Mouse (Mus musculus) midbrain, embryonic 15.5 days (tissue): Measurements from ENCODE around the gene Ano2. TPM values are rescaled to one million over a fixed set of nuclear protein-coding genes. Genes with fewer than 3 reads are reported as not detected.

Experiments used
- ATAC-seq: fragments of 200-750 bp; cut with Nextera tagmentation; replicated peaks from 2 replicates; pipeline ENCODE4 v1.8.0; 2017; ENCODE audit warnings: moderate TSS enrichment
- H3K27ac ChIP-seq: fragments of 300-500 bp; sonication (generic); 2 replicates; pipeline ENCODE4 v1.5.1; 2015; ENCODE audit warnings: mild to moderate bottlenecking, inconsistent platforms
- H3K27me3 ChIP-seq: fragments of 300-500 bp; sonication (generic); replicated peaks from 2 replicates; pipeline ENCODE4 v1.6.1; 2015; ENCODE audit warnings: inconsistent platforms
- H3K36me3 ChIP-seq: fragments of 300-500 bp; sonication (generic); replicated peaks from 2 replicates; pipeline ENCODE4 v1.6.1; 2015; ENCODE audit warnings: inconsistent platforms
- H3K4me1 ChIP-seq: fragments of 300-500 bp; sonication (generic); 2 replicates; pipeline ENCODE4 v1.6.1; 2015; ENCODE audit warnings: inconsistent platforms
- H3K4me2 ChIP-seq: fragments of 300-500 bp; sonication (generic); 2 replicates; pipeline ENCODE4 v1.6.1; 2015; ENCODE audit warnings: inconsistent platforms, mild to moderate bottlenecking, moderate library complexity
- H3K4me3 ChIP-seq: fragments of 300-500 bp; sonication (generic); 2 replicates; pipeline ENCODE4 v1.5.1; 2015; ENCODE audit warnings: mild to moderate bottlenecking, inconsistent platforms
- H3K9ac ChIP-seq: fragments of 300-500 bp; sonication (generic); 2 replicates; pipeline ENCODE4 v1.6.1; 2015; ENCODE audit warnings: mild to moderate bottlenecking, inconsistent platforms
- H3K9me3 ChIP-seq: fragments of 300-500 bp; sonication (generic); 2 replicates; pipeline ENCODE4 v1.6.1; 2016; ENCODE audit warnings: inconsistent platforms
- WGBS: fragments of 180-500 bp; shearing (Covaris S2); methylation state at CpG from one replicate; pipeline ENCODE4 v1.1.7; 2015; ENCODE audit warnings: mixed read lengths; 5-methylcytosine and 5-hydroxymethylcytosine counted together
- polyA plus RNA-seq: library from polyadenylated mRNA; unstranded; fragments of >200 nt; fragmentation: Nextera tagmentation; extraction: Ambion mirVana; gene quantifications from 2 replicates; pipeline ENCODE4 v1.2.1, GENCODE M21; 2015

Ano2 gene
- polyA plus RNA-seq, 1 experiment from 2014 or later: 0.19 TPM

GRCm38 (mm10) chr6:125871482-125871881 lies 181.3 kb downstream of the Ano2 start:
- no peak overlapping the region for H3K9ac ChIP-seq
- H3K4me1 ChIP-seq: no peaks in the 10 kb centered on the region
- H3K9me3 ChIP-seq: no peaks in the 10 kb centered on the region
- H3K27me3 ChIP-seq: no peaks in the 10 kb centered on the region
- ATAC-seq: no peak
- 88% methylated on average over 4 of the region's 4 CpGs for WGBS
- H3K27ac ChIP-seq: no peak overlapping the region
- H3K4me2 ChIP-seq: no peak overlapping the region
- H3K4me3 ChIP-seq: no peak overlapping the region
- H3K36me3 ChIP-seq: no peaks in the 10 kb centered on the region

GRCm38 (mm10) chr6:125874742-125875141 lies 184.5 kb downstream of the Ano2 start:
- ATAC-seq: no peak
- H3K9ac ChIP-seq: no peak overlapping the region
- 89% methylated on average over 6 of the region's 6 CpGs for WGBS
- no peaks in the 10 kb centered on the region for H3K9me3 ChIP-seq
- no peak overlapping the region for H3K4me3 ChIP-seq
- H3K4me2 ChIP-seq: no peak overlapping the region
- no peaks in the 10 kb centered on the region for H3K27me3 ChIP-seq
- no peaks in the 10 kb centered on the region for H3K4me1 ChIP-seq
- H3K36me3 ChIP-seq: no peaks in the 10 kb centered on the region
- H3K27ac ChIP-seq: no peak overlapping the region

GRCm38 (mm10) chr6:125876884-125877283 lies 186.7 kb downstream of the Ano2 start:
- Histone ChIP-seq H3K4me1 (no peaks in the 10 kb centered on the region), H3K36me3 (no peaks in the 10 kb centered on the region), H3K27me3 (no peaks in the 10 kb centered on the region), H3K9me3 (no peaks in the 10 kb centered on the region), H3K4me2 (no peak overlapping the region), H3K4me3 (no peak overlapping the region), H3K27ac (no peak overlapping the region), H3K9ac (no peak overlapping the region)
- 86% methylated on average over 1 of the region's 1 CpGs for WGBS
- no peak for ATAC-seq

- no peaks in the 10 kb centered on the region for H3K36me3 ChIP-seq
- H3K4me3 ChIP-seq: no peak overlapping the region
- H3K4me1 ChIP-seq: no peaks in the 10 kb centered on the region
- ATAC-seq: no peak
- no peaks in the 10 kb centered on the region for H3K27me3 ChIP-seq
- no peak overlapping the region for H3K4me2 ChIP-seq
- no peak overlapping the region for H3K27ac ChIP-seq
- no peaks in the 10 kb centered on the region for H3K9me3 ChIP-seq
- no peak overlapping the region for H3K9ac ChIP-seq
- WGBS: 46% methylated on average over 2 of the region's 2 CpGs
Observed at GRCm38 (mm10) chr6:125878671-125879070, 188.5 kb downstream of the Ano2 start.

GRCm38 (mm10) chr6:125879306-125879705 lies 189.1 kb downstream of the Ano2 start:
- Histone ChIP-seq H3K9ac (no peak overlapping the region), H3K4me3 (no peak overlapping the region), H3K4me2 (no peak overlapping the region), H3K4me1 (no peaks in the 10 kb centered on the region), H3K9me3 (no peaks in the 10 kb centered on the region), H3K27me3 (no peaks in the 10 kb centered on the region), H3K36me3 (no peaks in the 10 kb centered on the region), H3K27ac (no peak overlapping the region)
- no peak for ATAC-seq
- WGBS: 84% methylated on average over 7 of the region's 7 CpGs

- Histone ChIP-seq H3K27me3 (no peaks in the 10 kb centered on the region), H3K9me3 (no peaks in the 10 kb centered on the region), H3K4me3 (no peak overlapping the region), H3K27ac (no peak overlapping the region), H3K4me2 (no peak overlapping the region), H3K9ac (no peak overlapping the region), H3K36me3 (no peaks in the 10 kb centered on the region), H3K4me1 (no peaks in the 10 kb centered on the region)
- no peak for ATAC-seq
- 89% methylated on average over 1 of the region's 1 CpGs for WGBS
Observed at GRCm38 (mm10) chr6:125888596-125888995, 198.4 kb downstream of the Ano2 start.

- H3K9me3 ChIP-seq: no peaks in the 10 kb centered on the region
- no peak overlapping the region for H3K27ac ChIP-seq
- no peaks in the 10 kb centered on the region for H3K36me3 ChIP-seq
- H3K4me2 ChIP-seq: no peak overlapping the region
- no peak overlapping the region for H3K4me3 ChIP-seq
- no peaks in the 10 kb centered on the region for H3K4me1 ChIP-seq
- no peak for ATAC-seq
- WGBS: 82% methylated on average over 3 of the region's 3 CpGs
- H3K27me3 ChIP-seq: no peaks in the 10 kb centered on the region
- no peak overlapping the region for H3K9ac ChIP-seq
Observed at GRCm38 (mm10) chr6:125894340-125894739, 204.1 kb downstream of the Ano2 start.

- no peak overlapping the region for H3K4me2 ChIP-seq
- no peak overlapping the region for H3K9ac ChIP-seq
- WGBS: 80% methylated on average over 9 of the region's 9 CpGs
- H3K9me3 ChIP-seq: no peaks in the 10 kb centered on the region
- H3K36me3 ChIP-seq: no peaks in the 10 kb centered on the region
- H3K27me3 ChIP-seq: no peaks in the 10 kb centered on the region
- no peak for ATAC-seq
- no peak overlapping the region for H3K4me3 ChIP-seq
- no peak overlapping the region for H3K27ac ChIP-seq
- H3K4me1 ChIP-seq: no peaks in the 10 kb centered on the region
Observed at GRCm38 (mm10) chr6:125914446-125914845, 224.2 kb downstream of the Ano2 start.

GRCm38 (mm10) chr6:125922746-125923145 lies 232.5 kb downstream of the Ano2 start:
- Histone ChIP-seq H3K27me3 (no peaks in the 10 kb centered on the region), H3K4me2 (no peak overlapping the region), H3K27ac (no peak overlapping the region), H3K4me1 (no peaks in the 10 kb centered on the region), H3K36me3 (no peaks in the 10 kb centered on the region), H3K4me3 (no peak overlapping the region), H3K9me3 (no peaks in the 10 kb centered on the region), H3K9ac (no peak overlapping the region)
- no peak for ATAC-seq
- WGBS: 71% methylated on average over 3 of the region's 3 CpGs

GRCm38 (mm10) chr6:125924979-125925378 lies 234.8 kb downstream of the Ano2 start:
- ATAC-seq: no peak
- Histone ChIP-seq H3K4me2 (no peak overlapping the region), H3K27me3 (no peaks in the 10 kb centered on the region), H3K27ac (no peak overlapping the region), H3K9ac (no peak overlapping the region), H3K4me1 (no peaks in the 10 kb centered on the region), H3K9me3 (no peaks in the 10 kb centered on the region), H3K4me3 (no peak overlapping the region), H3K36me3 (no peaks in the 10 kb centered on the region)
- WGBS: 85% methylated on average over 2 of the region's 2 CpGs

- Histone ChIP-seq H3K27ac (no peak overlapping the region), H3K4me2 (no peak overlapping the region), H3K9me3 (no peaks in the 10 kb centered on the region), H3K36me3 (no peaks in the 10 kb centered on the region), H3K4me3 (no peak overlapping the region), H3K4me1 (no peaks in the 10 kb centered on the region), H3K9ac (no peak overlapping the region), H3K27me3 (no peaks in the 10 kb centered on the region)
- WGBS: 98% methylated on average over 3 of the region's 3 CpGs
- ATAC-seq: no peak
Observed at GRCm38 (mm10) chr6:125925861-125926260, 235.6 kb downstream of the Ano2 start.

- Histone ChIP-seq H3K4me1 (no peaks in the 10 kb centered on the region), H3K4me3 (no peak overlapping the region), H3K4me2 (no peak overlapping the region), H3K27me3 (no peaks in the 10 kb centered on the region), H3K36me3 (no peaks in the 10 kb centered on the region), H3K9me3 (no peaks in the 10 kb centered on the region), H3K9ac (no peak overlapping the region), H3K27ac (no peak overlapping the region)
- ATAC-seq: no peak
- WGBS: 88% methylated on average over 7 of the region's 7 CpGs
Observed at GRCm38 (mm10) chr6:125931926-125932325, 241.7 kb downstream of the Ano2 start.

- Histone ChIP-seq H3K9ac (no peak overlapping the region), H3K27me3 (no peaks in the 10 kb centered on the region), H3K36me3 (no peaks in the 10 kb centered on the region), H3K27ac (no peak overlapping the region), H3K4me3 (no peak overlapping the region), H3K4me2 (no peak overlapping the region), H3K9me3 (no peaks in the 10 kb centered on the region), H3K4me1 (no peaks in the 10 kb centered on the region)
- no peak for ATAC-seq
- WGBS: 15% methylated on average over 3 of the region's 3 CpGs
Observed at GRCm38 (mm10) chr6:125954965-125955364, 264.7 kb downstream of the Ano2 start.

- Histone ChIP-seq H3K4me3 (no peak overlapping the region), H3K27me3 (no peaks in the 10 kb centered on the region), H3K27ac (no peak overlapping the region), H3K9ac (no peak overlapping the region), H3K4me1 (peaks cover 3% of the 10 kb centered on the region; the same call in 1 of the 2 replicates), H3K36me3 (no peaks in the 10 kb centered on the region), H3K9me3 (no peaks in the 10 kb centered on the region), H3K4me2 (no peak overlapping the region)
- ATAC-seq: no peak
Observed at GRCm38 (mm10) chr6:125973551-125973950, 283.3 kb downstream of the Ano2 start.
